Mouse (Mus musculus): ENCODE results near the gene Sbds. TPM values are rescaled to one million over a fixed set of nuclear protein-coding genes. Genes with fewer than 3 reads are reported as not detected.

Sbds gene
- polyA plus RNA-seq, 1 experiment from 2014 or later: 67.7 TPM

DNA sequence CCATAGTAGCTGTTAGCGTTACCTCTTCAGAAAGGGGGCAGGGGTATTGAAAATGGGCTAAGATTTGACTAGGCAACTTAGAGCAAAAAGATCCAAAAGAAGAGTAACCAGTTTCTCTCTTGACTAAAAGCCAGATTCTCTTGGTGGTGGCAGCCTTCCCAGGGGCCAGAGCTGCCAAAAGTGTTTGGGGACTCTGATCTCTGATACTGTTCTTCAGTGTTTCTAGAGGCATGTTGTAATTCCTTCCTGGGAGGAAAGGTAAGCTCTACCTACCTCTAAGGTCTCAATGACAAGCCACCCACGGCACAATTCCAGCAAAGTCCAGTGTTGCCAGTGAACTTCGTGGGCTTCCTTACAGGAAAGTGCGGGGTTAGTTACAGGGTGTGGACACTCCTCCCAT, 37.9 kb downstream of the Sbds start:
- H3K27ac ChIP-seq: no peak overlapping the region
- peaks cover 9% of the 10 kb centered on the region for H3K4me1 ChIP-seq
- WGBS: 88% methylated on average over 4 of the region's 4 CpGs
- H3K9me3 ChIP-seq (replicated peaks): no peaks in the 10 kb centered on the region
- no peak overlapping the region for H3K4me3 ChIP-seq
- no peak overlapping the region for H3K4me2 ChIP-seq
- no peaks in the 10 kb centered on the region for H3K27me3 ChIP-seq
- H3K36me3 ChIP-seq (ENCODE audit: poor library complexity, severe bottlenecking): peaks cover 23% of the 10 kb centered on the region
- ATAC-seq: no peak
- H3K9ac ChIP-seq: no peak overlapping the region

GRCm38 (mm10) chr5:130216781-130217180, 38.5 kb downstream of the Sbds start, which contains the start of gene Tmem248:
Gene Tmem248 (plus strand): TSS chr5:130217081.
- Histone ChIP-seq H3K9me3 (replicated peaks) (no peaks in the 10 kb centered on the region), H3K27me3 (no peaks in the 10 kb centered on the region), H3K4me1 (peaks cover 9% of the 10 kb centered on the region), H3K4me3 (no peak within 1 kb of the TSS), H3K4me2 (no peak within 1 kb of the TSS), H3K9ac (no peak within 1 kb of the TSS), H3K36me3 (ENCODE audit: poor library complexity, severe bottlenecking) (peaks cover 29% of the 10 kb centered on the region), H3K27ac (no peak within 1 kb of the TSS)
- no peak for ATAC-seq
- 84% methylated on average over 7 of the region's 7 CpGs for WGBS

DNA sequence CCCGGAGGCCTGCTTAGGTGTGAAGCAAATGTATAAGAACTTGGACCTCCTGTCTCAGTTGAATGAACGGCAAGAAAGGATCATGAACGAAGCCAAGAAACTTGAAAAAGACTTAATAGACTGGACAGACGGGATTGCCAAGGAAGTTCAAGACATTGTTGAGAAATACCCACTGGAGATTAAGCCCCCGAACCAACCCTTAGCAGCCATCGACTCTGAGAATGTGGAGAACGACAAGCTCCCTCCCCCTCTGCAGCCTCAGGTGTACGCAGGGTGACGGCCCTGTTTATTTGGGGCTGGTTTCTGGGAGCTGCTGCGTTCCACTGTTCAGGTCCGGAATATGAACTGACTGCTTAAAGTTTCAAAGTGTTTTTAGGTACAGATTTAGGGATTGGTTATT, 42.4 kb downstream of the Sbds start:
- Histone ChIP-seq H3K4me2 (no peak overlapping the region), H3K9me3 (replicated peaks) (no peaks in the 10 kb centered on the region), H3K4me1 (no peaks in the 10 kb centered on the region), H3K9ac (no peak overlapping the region), H3K27me3 (no peaks in the 10 kb centered on the region), H3K4me3 (no peak overlapping the region), H3K36me3 (ENCODE audit: poor library complexity, severe bottlenecking) (peaks cover 65% of the 10 kb centered on the region), H3K27ac (no peak overlapping the region)
- WGBS: 92% methylated on average over 11 of the region's 11 CpGs
- no peak for ATAC-seq

- Histone ChIP-seq H3K27me3 (no peaks in the 10 kb centered on the region), H3K27ac (no peak overlapping the region), H3K36me3 (ENCODE audit: poor library complexity, severe bottlenecking) (peaks cover 58% of the 10 kb centered on the region), H3K4me2 (no peak overlapping the region), H3K4me3 (no peak overlapping the region), H3K9ac (no peak overlapping the region), H3K9me3 (replicated peaks) (no peaks in the 10 kb centered on the region), H3K4me1 (no peaks in the 10 kb centered on the region)
- no peak for ATAC-seq
- 90% methylated on average over 4 of the region's 4 CpGs for WGBS
Measured at GRCm38 (mm10) chr5:130207299-130207698, 48.0 kb downstream of the Sbds start.

DNA sequence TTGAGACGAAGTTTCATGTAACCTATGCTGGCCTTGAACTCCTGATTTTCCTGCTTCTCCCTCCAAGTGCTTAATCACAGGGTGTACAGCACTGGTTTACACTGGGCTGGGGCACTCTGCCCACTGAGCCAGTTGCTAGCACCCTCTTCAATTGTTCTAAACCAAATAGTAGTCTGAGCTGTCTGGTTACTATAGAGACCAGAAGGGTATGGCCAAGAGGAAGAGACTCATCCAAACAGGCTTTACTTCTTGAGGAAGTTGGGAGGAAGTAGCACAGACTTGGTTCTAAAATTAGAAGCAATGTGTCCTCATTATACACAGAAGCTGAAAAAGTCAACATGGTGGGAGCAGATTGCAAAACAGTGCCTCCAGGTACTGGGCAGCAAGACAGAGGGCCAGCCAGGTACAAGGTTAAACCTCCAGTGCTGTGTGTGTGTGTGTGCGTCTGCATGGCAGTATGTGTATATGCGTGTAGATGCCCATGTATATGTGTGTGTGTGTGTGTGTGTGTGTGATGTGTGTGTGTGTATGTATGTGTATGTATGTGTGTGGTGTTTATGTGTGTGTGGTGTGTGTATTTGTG, 49.8 kb downstream of the Sbds start:
- ATAC-seq: no peak
- Histone ChIP-seq H3K4me3 (no peak overlapping the region), H3K4me2 (no peak overlapping the region), H3K36me3 (ENCODE audit: poor library complexity, severe bottlenecking) (peaks cover 48% of the 10 kb centered on the region), H3K9ac (no peak overlapping the region), H3K27ac (no peak overlapping the region), H3K4me1 (no peaks in the 10 kb centered on the region), H3K9me3 (replicated peaks) (no peaks in the 10 kb centered on the region), H3K27me3 (no peaks in the 10 kb centered on the region)
- WGBS: 94% methylated on average over 3 of the region's 3 CpGs

DNA sequence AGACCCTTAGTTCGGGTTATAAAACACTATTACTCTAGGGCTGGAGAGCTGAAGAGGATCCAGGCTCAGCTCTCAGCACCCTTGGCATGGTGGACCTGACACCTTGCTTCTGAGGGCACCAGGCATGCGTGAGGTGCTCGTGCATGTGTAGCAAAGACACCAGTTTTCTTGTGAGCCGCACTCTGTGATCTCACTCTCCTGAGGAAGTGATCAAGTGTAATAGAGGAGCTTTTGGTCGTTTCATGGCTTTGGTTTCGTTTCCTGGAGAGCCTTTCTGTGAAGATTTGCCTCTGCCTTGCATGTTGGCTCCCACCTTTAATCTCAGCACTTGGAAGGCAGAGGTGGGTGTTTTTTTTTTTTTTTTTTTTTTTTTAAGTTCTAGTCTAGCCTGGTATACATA, 50.8 kb downstream of the Sbds start:
- H3K4me3 ChIP-seq: no peak overlapping the region
- H3K4me2 ChIP-seq: no peak overlapping the region
- H3K9me3 ChIP-seq (replicated peaks): no peaks in the 10 kb centered on the region
- H3K36me3 ChIP-seq (ENCODE audit: poor library complexity, severe bottlenecking): peaks cover 42% of the 10 kb centered on the region
- no peak for ATAC-seq
- H3K27ac ChIP-seq: no peak overlapping the region
- H3K4me1 ChIP-seq: no peaks in the 10 kb centered on the region
- 87% methylated on average over 6 of the region's 6 CpGs for WGBS
- no peaks in the 10 kb centered on the region for H3K27me3 ChIP-seq
- H3K9ac ChIP-seq: no peak overlapping the region

DNA sequence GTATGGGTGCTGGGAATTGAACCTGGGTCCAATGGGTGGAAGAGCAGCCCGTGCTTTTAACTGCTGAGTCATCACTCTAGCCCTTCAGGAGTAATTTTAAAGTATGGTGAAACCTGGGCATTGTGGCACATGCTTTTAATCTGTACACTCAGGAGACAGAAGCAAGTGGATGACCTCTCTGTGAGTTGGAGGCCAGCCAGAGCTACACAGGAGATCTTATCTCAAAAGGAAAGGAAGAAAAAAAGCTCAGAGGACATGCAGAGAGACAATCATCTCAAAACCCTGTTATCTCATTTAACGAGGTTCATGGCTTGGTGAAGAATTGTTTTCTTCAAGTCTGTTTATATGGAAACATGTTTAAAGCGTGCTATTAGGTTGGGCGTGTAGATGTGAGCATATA, 51.4 kb downstream of the Sbds start:
- WGBS: 86% methylated on average over 4 of the region's 4 CpGs

GRCm38 (mm10) chr5:130200233-130201029, 54.9 kb downstream of the Sbds start:
- WGBS: 89% methylated on average over 10 of the region's 10 CpGs
- H3K4me1 ChIP-seq: no peaks in the 10 kb centered on the region
- ATAC-seq: no peak
- no peaks in the 10 kb centered on the region for H3K9me3 ChIP-seq (replicated peaks)
- H3K27ac ChIP-seq: no peak overlapping the region
- no peak overlapping the region for H3K4me3 ChIP-seq
- H3K36me3 ChIP-seq (ENCODE audit: poor library complexity, severe bottlenecking): peaks cover 35% of the 10 kb centered on the region
- no peak overlapping the region for H3K4me2 ChIP-seq
- no peak overlapping the region for H3K9ac ChIP-seq
- H3K27me3 ChIP-seq: no peaks in the 10 kb centered on the region

More for the DNA sequence above, 51.4 kb downstream of the Sbds start:
- no peaks in the 10 kb centered on the region for H3K4me1 ChIP-seq
- no peak overlapping the region for H3K9ac ChIP-seq
- no peak overlapping the region for H3K27ac ChIP-seq
- no peaks in the 10 kb centered on the region for H3K9me3 ChIP-seq (replicated peaks)
- H3K4me2 ChIP-seq: no peak overlapping the region
- H3K27me3 ChIP-seq: no peaks in the 10 kb centered on the region
- ATAC-seq: no peak
- H3K4me3 ChIP-seq: no peak overlapping the region
- peaks cover 40% of the 10 kb centered on the region for H3K36me3 ChIP-seq (ENCODE audit: poor library complexity, severe bottlenecking)

- Histone ChIP-seq H3K4me2 (no peak overlapping the region), H3K9me3 (replicated peaks) (no peaks in the 10 kb centered on the region), H3K36me3 (ENCODE audit: poor library complexity, severe bottlenecking) (peaks cover 59% of the 10 kb centered on the region), H3K4me1 (no peaks in the 10 kb centered on the region), H3K4me3 (no peak overlapping the region), H3K27me3 (no peaks in the 10 kb centered on the region), H3K27ac (no peak overlapping the region), H3K9ac (no peak overlapping the region)
- WGBS: 92% methylated on average over 7 of the region's 7 CpGs
- ATAC-seq: no peak
Measured at GRCm38 (mm10) chr5:130197981-130198380, 57.3 kb downstream of the Sbds start.

GRCm38 (mm10) chr5:130197454-130197853, 57.9 kb downstream of the Sbds start:
- H3K27ac ChIP-seq: no peak overlapping the region
- H3K9ac ChIP-seq: no peak overlapping the region
- no peak for ATAC-seq
- no peaks in the 10 kb centered on the region for H3K9me3 ChIP-seq (replicated peaks)
- no peak overlapping the region for H3K4me3 ChIP-seq
- H3K4me1 ChIP-seq: no peaks in the 10 kb centered on the region
- 90% methylated on average over 3 of the region's 3 CpGs for WGBS
- H3K4me2 ChIP-seq: no peak overlapping the region
- H3K27me3 ChIP-seq: no peaks in the 10 kb centered on the region
- H3K36me3 ChIP-seq (ENCODE audit: poor library complexity, severe bottlenecking): peaks cover 60% of the 10 kb centered on the region

GRCm38 (mm10) chr5:130196307-130196706, 59.0 kb downstream of the Sbds start:
- Histone ChIP-seq H3K9me3 (replicated peaks) (no peaks in the 10 kb centered on the region), H3K27ac (no peak overlapping the region), H3K4me2 (no peak overlapping the region), H3K9ac (no peak overlapping the region), H3K4me3 (no peak overlapping the region), H3K27me3 (no peaks in the 10 kb centered on the region), H3K4me1 (no peaks in the 10 kb centered on the region), H3K36me3 (ENCODE audit: poor library complexity, severe bottlenecking) (peaks cover 67% of the 10 kb centered on the region)
- ATAC-seq: no peak
- 100% methylated on average over 1 of the region's 1 CpGs for WGBS

Data from forebrain, embryonic 13.5 days (tissue).